Mouse (Mus musculus) layer of hippocampus, postnatal 14 days (tissue): Measurements from ENCODE around the gene Ulk4. TPM values are rescaled to one million over a fixed set of nuclear protein-coding genes. Genes with fewer than 3 reads are reported as not detected.

Experiments
- DNase-seq, 2 experiments: peaks; one replicate each; pipeline ENCODE4 v3.0.0; 2021 to 2022; ENCODE audit warnings: low spot score in 2 of 2, mixed read lengths in 1 of 2
- total RNA-seq, 2 experiments: library from RNA; stranded (reverse); gene quantifications; 2 replicates each; pipeline ENCODE4 v1.2.3; 2021

Gene Ulk4
- total RNA-seq, 2 experiments from 2014 or later = 8.2 to 9.4 TPM

GRCm38 (mm10) chr9:121257106-121257505 is 19.9 kb downstream of the Ulk4 start:
- no peak for DNase-seq

GRCm38 (mm10) chr9:121254761-121255160 is 22.2 kb downstream of the Ulk4 start:
- DNase-seq = peak in 1 of 2 experiments; percentile 0

DNA sequence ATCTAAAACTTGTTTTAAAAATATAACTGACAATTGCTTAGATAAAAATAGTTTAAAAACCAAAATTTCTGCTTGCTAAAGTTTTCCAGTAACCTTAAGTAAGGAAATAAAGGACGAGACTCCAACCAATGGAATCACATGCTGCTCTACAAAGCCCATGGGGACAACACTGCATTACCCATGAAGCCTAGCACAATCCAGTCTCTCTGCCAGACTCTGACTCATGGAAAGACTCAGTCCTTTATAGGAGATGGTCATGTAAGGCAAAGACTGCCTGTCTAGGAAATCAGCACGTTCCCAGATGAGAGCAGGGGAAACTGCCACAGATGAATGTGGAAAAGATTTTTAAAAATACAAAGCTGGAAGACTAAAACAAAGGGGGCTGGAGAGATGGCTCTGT is 23.0 kb downstream of the Ulk4 start:
- DNase-seq = peak in 1 of 2 experiments; percentile 0

DNA sequence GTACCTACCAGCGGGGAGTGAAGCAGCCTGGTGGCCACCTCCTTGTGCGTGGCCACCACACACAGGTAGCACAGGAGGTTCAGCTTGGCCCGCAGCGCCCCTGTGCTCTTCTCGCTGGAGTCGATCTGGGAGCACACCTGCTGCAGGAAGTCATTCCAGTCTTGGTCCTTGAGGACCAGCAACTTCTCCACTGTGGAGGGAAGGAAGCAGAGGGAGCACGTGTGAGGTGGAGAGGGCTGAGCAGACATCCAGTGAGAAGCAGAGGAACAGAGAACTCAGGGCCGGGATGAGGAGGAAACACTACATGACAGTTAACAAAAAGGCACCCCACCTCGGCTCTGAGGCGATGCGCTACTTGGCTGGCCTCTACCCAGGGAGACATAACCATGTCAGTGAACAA is 26.1 kb downstream of the Ulk4 start:
- DNase-seq = peak in 1 of 2 experiments; percentile 1

GRCm38 (mm10) chr9:121249805-121250204 is 27.2 kb downstream of the Ulk4 start:
- peak in 1 of 2 experiments; percentile 30 for DNase-seq

GRCm38 (mm10) chr9:121247956-121248775 is 28.8 kb downstream of the Ulk4 start:
- peak; percentile 80 to 92 for DNase-seq

DNA sequence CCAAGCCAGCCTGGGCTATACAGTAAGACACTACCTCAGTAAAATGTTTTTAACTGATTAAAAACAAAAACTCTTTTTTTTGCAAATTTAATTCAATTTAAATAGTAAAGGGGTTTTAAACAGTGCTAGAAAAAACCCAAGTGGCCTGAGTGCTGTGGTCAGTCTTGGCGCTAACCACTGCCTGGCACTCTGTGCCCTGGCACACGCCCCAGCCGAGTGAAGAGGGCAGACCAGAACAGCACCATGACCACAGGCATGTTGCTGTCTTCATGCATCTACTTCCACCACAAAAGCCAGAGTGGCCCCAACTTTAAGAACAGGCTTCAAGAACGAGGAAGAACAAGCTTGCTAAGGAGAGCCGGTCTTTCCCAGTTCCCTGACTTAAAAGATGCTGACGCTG is 29.9 kb downstream of the Ulk4 start:
- DNase-seq = peak in 1 of 2 experiments; percentile 0

DNA sequence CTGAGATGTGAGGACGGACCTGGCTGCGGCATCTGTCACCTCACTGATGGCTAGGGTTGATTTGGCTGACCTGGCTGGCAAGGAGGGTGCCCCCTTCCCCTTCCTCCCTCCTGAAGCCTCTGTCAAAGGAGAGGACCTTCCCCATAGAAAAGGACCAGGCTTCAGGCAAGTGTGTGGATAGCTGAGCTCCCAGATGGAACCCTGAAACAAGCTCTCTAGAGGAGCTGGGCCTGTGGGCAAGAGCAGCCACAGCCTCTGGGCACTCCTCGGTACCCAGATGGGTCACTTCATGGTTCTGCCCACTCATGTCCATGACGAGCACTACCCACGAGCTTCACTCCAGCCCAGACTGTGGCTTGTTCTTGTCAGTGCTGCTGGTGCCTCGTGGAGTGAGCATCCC is 34.7 kb downstream of the Ulk4 start:
- DNase-seq = no peak

- no peak for DNase-seq
Observed at GRCm38 (mm10) chr9:121241806-121242205, 35.2 kb downstream of the Ulk4 start.

DNA sequence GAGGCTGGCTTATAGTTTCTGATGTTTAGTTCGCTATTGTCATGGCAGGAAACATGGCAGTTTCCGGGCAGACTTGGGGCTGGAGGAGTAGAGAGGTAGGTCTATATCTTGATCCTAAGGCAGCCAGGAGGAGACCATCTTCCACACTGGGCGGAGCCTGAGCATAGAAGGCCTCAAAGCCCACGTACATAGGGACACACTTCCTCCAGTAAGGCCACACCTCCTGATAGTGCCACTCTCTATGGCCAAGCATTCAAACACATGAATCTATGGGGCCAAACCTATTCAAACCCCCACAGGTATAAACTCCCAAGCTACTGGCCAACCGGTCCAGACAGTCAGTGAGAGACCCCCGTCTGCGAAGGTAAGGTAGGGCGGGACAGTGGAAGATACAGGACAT is 35.6 kb downstream of the Ulk4 start:
- peak in 1 of 2 experiments; percentile 0 for DNase-seq

DNA sequence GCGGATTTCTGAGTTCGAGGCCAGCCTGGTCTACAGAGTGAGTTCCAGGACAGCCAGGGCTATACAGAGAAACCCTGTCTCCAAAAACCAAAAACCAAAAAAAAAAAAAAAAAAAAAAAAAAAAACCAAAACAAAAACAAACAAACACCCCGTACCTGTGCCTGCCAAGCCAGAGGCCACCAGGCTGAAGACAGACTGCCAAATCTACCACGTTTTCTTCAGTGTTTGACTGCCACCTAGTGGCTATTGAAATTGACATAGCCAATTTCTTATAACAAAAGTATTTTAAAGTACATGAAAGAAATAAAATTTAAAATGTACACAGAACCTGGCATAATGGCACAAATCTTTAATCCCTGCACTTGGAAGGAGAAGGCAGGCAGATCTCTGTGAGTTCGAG is 36.8 kb downstream of the Ulk4 start:
- peak in 1 of 2 experiments; percentile 78 for DNase-seq

DNA sequence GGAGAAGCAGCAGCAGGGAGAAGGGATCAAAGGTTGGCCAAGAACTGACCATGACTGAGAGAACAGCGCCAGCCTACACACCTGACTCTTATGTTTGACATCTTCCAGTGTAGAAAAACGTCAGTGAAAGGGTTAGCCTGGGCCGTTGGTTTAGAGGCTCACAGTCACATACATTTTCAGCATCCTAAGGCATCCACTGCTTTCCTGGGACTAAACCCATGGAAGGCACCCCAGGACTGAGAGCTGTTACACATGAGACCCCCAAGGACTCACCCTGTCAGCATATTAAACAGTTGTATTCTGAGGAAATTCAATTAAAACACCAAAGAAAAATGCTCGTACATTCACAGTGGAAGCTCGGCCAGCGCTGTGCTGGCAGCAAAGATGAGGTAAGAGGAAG is 37.4 kb downstream of the Ulk4 start:
- peak in 1 of 2 experiments; percentile 0 for DNase-seq

DNA sequence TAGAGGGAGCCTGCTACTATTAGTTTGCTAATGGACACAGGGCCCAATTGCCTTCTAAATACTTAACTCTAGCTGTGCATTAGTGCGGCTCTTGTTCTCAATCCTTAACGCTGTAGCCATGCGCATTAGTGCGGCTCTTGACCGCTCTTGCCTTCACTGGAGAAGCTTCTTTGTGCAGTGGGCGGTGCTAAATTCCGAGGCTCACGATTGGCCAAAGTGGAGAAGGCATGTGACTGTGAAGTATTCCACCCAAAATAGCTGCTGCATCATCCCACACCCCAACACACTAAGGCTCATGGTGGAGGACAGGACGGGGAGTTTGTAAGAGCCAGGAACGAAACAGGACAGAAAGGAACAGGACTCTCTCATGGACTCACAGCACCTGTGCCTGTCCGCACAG is 58.4 kb downstream of the Ulk4 start:
- DNase-seq = no peak

DNA sequence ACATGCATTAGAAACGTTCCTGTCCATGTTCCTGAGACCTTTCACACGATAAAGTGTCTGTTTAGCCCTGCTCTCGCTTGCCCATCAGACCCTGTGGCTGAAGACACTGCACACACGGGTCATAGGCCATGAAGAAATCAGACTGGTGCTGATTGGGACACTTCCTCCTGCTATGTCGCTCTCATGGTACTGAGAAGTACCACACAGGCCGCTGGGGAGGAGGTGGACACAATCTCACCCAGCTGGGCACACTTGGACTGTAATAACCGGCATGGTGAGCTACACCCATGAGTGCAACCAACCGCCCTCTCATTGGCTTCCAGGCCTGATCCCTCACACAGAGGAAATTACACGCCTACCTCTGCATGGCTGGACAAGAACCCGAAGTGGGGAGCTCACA is 58.8 kb downstream of the Ulk4 start:
- no peak for DNase-seq

- DNase-seq = no peak
Observed at GRCm38 (mm10) chr9:121217742-121218141, 59.3 kb downstream of the Ulk4 start.

DNA sequence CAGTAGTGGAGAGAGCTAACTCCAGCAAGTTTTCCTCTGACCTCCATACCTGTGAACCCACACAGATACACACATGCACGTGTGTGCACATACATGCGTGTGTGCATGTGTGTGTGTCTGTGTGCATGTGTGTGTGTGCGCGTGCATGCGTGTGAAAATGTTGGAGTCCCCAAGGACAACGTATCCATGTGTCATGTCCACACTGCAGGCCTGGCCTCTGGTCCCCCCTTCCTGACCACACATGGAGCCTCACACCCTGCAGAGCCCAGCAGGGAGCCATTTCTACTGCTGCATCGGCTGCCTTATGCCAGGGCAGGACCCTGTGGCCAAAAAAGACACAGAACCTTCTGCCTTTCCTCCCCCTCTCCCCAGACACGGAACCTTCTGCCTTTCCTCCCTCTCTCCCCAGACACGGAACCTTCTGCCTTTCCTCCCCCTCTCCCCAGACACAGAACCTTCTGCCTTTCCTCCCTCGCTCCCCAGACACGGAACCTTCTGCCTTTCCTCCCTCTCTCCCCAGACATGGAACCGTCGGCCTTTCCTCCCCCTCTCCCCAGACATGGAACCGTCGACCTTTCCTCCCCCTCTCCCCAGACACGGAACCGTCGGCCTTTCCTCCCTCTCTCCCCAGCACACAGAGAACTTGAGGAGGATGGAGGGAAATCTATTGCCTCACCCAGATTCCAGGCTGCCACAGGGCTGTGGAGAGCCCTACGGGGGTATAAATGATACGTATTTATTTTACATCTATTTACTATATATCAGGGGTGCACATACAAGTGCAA is 60.3 kb downstream of the Ulk4 start:
- no peak for DNase-seq

GRCm38 (mm10) chr9:121215349-121216000 is 61.5 kb downstream of the Ulk4 start:
- DNase-seq = peak; percentile 53 to 59

- no peak for DNase-seq
Observed at GRCm38 (mm10) chr9:121212322-121212721, 64.7 kb downstream of the Ulk4 start.

DNA sequence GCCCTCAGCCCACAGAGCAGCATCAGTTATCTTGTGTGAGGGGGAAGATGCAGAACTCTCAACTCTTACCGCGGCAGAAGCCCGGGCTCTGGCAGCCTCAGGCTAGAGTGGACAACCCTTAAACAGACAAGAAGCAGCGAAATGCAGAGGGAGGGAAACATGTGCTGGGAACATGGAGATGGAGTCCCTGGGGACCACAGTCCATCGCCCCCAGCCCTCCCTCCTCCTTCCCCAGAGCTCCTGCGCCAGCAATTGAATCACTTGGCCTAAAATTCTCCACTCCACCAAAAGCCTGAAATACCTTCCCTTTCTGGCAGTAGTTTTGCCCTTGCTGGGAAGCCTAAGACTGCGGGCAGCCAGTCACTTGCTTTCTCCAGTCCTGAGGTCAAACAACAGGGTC is 72.0 kb downstream of the Ulk4 start:
- DNase-seq = no peak

GRCm38 (mm10) chr9:121204149-121204800 is 72.7 kb downstream of the Ulk4 start:
- no peak for DNase-seq

DNA sequence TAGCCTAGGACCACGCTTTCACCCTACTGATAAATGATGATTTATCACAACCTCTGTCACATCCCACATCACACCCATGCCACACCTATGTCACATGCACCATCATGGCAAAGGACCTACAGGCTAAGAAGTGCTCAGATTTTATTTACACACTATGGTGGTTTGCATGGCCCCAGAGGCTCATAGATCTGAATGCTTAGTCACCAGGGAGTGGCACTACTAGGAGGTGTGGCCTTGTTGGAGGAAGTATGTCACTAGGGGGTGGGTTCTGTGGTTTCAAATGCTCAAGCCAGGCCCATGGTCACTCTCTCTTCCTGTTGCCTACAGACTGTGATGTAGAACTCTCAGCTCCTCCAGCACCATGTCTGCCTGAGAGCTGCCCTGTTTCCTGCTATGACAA is 73.3 kb downstream of the Ulk4 start:
- no peak for DNase-seq
